Mouse (Mus musculus) layer of hippocampus, adult 8-10 months (tissue): ENCODE measurements around the gene Gmpr2. TPM values are rescaled to one million over a fixed set of nuclear protein-coding genes. Genes with fewer than 3 reads are reported as not detected.

Experiments used
- DNase-seq, 2 experiments: peaks; one replicate each; pipeline ENCODE4 v3.0.0; 2022; ENCODE audit warnings: low spot score in 2 of 2
- total RNA-seq, 4 experiments: library from RNA; stranded (reverse); gene quantifications; 2 replicates each; pipeline ENCODE4 v1.2.4; 2022

Gmpr2 gene
- 10 to 100 TPM; 25.2 to 31.1 (median 28.6) TPM for total RNA-seq

DNA sequence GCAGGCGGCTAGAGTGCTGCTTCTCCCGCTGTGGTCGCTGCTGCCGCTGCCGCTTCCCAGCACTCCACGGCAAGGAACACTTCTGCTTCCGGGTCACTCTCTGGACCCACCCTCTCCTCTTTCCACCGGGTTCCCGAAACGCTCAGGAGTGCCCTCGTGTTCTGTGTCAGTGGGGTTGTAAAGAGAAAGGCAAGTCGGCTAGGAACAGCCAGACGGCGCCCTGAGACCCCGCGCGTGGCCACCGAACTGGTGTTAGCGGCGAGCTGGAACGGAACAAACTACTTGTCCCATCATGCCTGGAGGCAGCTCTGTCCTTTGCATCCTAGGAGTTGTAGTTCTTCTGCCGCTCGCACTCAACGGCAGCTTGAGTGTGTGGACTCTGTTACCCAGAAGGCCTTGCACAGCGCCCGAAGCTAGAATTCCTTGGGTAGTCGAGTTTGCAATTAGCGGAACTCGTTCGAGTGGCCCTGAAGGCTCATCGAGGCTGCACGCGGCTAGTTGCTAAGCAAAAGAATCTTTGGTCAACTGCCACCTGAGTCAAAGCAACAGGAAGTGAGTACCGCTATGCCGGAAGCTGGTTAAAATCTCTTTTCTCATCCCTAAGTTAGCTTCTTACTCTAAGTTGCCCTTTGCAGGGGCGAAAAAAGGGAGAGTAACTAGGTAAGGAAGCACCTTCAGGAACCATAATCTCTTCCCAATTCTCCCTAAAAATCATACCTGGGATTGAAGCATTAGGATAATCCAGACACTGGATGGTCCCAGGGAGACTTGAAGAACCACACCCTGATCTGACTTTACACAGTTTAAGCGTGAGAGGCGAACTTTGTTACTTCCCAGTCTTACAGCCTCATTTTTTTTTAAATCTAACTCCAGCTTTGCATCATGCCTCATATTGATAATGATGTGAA lies at the start of gene Gmpr2, which contains the start of gene Nedd8:
Gene Gmpr2, plus strand, starts transcription at position 109 of the 908 bp plus-strand sequence.
Gene Nedd8, minus strand, starts transcription at position 292 of the 908 bp plus-strand sequence.
- peak; percentile 95 for DNase-seq

DNA sequence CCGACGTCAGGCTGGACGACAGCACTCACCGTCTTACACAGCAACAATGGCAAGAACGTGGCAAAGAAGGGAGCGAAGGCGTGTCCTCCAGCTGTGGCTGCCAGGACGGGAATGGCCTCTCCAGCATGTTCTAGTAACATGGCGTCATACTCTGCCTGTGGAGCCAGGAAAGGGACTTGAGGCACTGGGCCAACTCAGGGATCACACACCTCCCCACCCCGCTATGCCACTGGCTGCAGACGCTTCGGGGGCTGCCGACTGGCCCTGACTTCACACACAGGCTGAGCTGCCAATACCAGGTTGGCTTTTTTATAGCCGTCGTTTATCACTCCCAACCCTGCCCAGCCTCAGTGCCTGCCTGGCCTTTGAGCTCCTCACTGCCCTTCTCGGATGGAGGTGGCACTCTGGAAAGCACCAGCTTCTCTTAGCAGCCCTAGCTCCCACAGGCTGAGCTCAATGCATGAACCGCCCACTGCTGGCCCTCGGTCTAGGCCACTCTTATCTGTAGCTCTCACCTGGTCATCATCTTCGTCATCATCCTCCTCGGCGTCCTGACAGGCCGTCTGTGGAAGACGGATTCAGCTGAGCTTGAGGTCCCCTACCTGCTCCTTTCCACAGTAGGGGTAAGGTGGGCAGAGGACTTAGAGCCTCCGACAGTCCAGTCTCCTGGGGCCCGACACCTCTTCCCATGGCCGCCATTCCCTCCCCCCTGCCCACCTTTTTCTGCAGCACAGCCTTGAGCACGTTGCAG lies 43.5 kb upstream of the Gmpr2 start:
- no peak for DNase-seq

DNA sequence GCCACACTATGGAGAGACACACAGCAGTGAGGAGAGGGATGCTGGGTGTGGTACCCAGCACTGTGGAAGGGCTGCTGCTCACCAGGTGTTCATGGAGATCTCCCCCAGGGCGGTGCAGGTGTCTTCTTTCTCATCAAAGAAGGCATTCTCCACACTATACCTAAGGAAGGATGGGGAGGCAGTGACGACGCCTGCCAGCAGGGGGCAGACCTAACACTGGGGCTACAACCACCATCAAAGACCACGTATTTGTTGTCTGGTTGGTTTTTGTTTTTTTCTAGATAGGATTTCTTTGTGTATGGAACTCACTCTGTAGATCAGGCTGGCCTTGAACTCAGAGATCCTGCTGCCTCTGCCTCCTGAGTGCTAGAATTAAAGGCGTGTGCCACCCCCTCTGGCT lies 42.4 kb upstream of the Gmpr2 start:
- no peak for DNase-seq

DNA sequence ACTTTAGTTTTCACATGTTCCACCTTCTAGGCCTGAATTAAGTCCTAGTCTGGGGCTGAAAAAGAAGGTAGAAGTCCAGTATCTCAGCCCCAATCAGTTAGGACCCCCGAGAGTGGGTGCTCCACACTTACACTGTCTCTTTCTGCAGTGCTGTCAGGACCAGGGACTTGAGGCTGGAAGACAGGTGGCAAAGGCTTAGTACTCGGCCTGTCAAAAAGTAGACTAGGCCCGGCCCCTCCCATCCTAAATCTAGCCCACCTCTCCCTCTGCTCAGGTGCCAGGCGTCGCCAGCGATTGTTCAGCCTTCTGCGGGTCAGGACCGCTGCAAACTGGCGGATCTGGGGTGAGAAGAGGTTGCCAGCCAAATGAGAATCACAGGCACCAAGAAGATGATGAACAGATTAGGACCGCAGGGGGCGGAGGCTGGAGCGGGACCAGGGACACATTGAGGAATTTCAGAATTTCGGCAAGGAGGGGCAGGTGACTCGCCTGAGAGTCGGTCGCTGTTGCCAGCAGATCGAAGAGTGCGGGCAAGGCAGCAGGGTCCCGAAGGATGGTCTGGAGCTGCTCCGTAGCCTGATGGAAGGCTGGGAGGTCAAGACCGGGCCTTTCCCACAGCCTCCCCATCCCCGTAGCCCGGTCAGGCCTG lies 36.7 kb upstream of the Gmpr2 start:
- peak in 1 of 2 experiments; percentile 28 for DNase-seq

DNA sequence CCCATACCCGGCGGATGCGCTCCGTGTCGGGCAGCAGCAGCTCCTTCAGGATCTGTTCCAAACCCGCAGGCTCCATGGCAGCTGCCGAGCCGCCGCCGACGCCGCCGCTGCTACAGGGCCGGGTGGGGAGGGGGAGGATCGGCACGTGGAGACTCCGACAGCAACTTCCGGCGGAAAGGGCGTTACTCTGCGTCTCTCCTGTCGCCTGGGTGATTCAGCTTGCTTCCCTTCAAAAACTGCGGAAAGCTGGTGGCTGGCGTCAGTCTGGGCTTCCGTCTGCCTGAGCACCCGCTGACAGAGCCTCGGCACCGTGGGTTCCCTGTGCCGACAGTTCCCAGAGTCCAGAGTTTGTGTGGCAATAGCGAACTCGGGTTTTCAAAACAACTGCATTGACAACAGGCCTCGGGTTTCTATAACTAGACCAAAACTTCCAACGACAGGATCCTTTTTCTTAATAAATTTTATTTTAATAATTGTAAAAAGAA lies 36.2 kb upstream of the Gmpr2 start, which contains the start of gene Ipo4:
Gene Ipo4, minus strand, starts transcription at position 435 of the 485 bp plus-strand sequence.
- DNase-seq, result peak; percentile 87 to 88

DNA sequence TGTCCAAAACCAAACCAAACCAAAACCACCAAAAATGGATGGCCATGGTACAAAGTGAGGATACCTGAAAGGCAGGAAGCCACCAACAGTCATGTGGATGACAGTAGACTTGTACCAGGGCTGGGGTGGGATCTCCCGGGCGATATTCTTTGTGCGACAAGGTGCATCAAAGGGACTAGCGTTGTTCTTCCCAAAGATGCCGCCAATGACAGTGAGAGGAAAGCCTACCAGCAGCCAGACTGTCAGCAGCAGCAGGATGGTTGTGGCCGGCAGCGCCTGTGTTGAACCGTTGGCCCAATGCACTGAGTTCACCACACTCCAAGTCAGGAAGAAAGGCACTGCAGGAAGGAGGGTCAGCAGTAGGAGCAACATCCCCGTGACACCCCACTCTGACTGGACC lies 33.9 kb upstream of the Gmpr2 start, which contains the start of gene Gm49378:
Gene Gm49378, minus strand, starts transcription at position 101 of the 400 bp plus-strand sequence.
- DNase-seq, result no peak

DNA sequence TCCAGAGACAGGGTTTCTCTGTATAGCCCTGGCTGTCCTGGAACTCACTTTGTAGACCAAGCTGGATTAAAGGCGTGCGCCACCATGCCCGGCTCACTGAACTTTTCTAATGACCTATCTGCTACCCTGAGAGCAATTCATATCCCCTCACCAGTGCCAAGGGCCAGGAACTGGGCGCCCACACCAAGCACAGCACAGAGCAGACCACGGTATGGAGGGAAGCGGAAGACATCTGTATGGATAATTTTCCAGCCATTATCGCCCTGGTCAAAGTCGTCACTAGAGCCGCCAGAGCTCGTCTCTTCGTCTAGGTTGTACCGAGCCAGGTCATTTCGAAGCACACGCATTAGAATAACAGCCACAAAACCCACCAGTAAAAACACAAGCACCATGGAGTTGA lies 30.9 kb upstream of the Gmpr2 start:
- no peak for DNase-seq

DNA sequence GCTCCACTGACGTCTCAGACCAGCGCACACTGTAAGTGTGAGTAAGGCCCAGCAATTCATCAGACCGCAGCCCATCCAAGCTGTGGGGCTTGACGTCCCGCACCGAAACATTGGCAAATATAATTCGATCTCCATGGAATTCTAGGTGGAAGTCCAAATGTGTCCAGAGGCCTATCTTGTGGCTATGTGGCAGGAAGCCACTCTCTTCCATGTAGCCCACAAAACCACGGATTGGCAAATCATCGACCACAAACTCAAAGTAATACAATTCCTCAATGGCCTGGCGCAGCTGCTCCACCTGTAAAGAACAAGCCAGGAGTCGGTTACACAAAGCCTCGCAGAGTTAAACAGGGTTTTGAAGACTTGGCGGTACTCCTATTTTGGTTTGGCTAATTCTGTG lies 30.4 kb upstream of the Gmpr2 start:
- DNase-seq, result no peak

DNA sequence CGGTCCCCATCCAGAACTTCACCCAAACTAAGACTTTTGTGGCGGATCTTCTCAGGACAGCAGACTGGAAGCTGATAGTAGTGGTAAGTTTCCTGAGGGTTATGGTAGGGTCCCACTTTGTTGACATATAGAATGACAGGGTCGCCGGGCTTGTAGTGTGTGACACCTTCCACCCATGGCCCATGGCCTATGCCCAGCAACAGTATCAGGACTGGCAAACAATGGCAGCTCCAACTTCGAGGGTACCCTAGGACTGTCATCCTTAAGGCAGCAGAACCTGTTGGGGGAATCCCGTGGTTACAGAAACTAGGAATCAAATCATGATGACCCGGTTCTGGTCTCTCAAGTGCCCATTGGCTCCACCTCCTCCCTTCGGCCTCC lies 29.1 kb upstream of the Gmpr2 start:
- DNase-seq, result no peak

DNA sequence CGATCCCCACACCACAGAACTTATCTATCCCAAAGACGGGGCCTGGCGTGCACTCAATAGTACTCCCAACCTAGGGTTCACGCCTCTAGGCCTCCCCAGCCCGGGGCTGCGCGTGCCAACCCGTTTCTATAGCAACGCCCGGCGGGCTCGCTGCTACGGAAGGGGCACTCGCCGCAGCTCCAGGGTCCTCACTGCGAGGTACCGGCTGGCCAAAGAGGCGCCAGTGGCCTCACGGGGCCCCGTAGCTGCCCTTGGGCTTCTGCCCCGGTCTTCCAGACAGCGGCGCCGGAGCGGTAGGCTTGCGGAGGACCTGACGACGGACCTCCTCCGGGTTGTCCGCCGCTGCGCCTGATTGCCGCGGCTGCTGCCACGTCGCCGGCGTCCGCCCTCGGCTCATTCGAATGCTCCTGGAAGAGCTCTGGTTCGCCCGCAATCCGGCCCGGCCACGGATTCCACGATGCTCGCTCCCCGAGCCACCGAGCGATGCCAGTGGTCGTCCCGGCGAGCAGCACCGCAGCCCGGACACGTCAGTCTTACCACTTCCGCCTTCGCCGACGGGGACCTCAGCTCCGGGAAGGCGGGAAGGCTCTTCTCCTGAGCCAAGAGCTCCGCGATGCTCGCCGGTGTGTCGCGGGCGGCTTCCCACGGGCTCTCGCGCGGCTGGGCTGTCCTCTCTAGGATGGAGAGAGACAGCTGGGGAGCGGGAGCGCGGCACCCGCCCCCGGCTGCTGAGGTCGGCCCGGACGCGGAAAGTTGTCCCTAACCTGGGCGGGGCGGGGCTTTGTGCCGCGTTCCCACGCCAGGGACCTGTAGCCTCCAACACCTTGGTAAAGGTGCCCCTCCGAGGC lies 28.5 kb upstream of the Gmpr2 start, which contains the start of gene Tm9sf1:
Gene Tm9sf1, minus strand, starts transcription at position 747 of the 848 bp plus-strand sequence.
- peak; percentile 81 to 87 for DNase-seq

DNA sequence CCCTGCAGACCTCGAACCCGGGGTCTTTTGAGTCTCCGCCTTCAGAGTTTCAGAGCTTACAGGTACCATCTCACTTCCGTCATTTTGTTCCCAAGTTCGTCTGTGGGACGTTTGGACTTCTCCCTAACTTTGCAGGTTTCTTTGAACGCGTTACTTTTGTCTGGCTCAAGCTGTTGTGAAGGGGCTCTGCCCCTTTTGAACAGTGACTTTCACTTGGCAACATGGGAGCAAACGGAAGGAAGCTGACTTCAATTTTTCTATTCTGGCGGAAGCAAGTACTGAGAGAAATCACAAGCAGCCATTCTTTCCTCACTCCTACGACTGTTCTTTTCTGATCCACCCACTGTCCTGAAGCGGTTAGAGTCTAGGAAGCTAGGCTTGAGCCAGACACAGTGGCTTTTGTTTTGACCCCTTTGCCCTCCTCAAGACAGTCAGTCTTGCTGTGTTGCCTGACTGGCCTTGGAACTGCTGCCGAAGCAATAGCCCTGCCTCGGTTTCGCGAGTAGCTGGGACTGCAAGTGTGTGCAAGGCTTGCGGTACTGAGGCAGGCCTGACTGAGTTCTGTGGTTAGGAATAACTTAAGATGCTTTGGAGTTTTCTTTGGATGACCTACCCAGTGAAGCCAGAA lies 27.4 kb upstream of the Gmpr2 start:
- no peak for DNase-seq

DNA sequence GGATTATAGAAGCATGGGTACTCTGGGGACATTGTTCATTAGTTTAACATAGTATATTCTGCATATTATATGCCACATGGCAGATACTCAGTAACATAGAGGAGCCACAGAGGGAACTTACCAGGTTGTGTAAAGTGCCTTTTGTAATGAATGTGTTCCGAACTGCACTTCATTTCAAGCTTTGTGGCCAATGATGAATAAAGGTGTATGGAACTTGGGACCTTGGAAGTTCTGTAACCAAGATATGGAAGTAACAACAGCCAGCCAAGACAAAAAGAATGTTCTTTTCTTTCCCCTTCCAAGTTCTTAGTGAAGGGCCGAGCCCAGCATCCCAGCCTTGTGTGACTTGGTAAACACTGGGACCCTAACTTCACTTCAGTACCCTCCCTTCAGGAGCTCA lies 21.9 kb upstream of the Gmpr2 start, which contains the start of gene Tssk4:
Gene Tssk4, plus strand, starts transcription at position 301 of the 400 bp plus-strand sequence.
- DNase-seq, result no peak

DNA sequence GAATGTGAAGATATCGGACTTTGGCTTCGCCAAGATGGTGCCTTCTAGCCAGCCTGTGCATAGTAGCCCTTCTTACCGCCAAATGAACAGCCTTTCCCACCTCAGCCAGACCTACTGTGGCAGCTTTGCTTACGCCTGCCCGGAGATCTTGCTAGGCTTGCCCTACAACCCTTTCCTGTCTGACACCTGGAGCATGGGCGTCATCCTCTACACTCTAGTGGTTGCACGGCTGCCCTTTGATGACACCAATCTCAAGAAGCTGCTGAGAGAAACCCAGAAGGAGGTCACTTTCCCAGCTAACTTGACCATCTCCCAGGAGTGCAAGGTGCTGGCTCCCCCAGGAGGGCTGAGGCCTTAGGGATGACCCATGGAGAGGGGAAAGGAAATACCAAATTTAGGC lies 20.2 kb upstream of the Gmpr2 start:
- no peak for DNase-seq

DNA sequence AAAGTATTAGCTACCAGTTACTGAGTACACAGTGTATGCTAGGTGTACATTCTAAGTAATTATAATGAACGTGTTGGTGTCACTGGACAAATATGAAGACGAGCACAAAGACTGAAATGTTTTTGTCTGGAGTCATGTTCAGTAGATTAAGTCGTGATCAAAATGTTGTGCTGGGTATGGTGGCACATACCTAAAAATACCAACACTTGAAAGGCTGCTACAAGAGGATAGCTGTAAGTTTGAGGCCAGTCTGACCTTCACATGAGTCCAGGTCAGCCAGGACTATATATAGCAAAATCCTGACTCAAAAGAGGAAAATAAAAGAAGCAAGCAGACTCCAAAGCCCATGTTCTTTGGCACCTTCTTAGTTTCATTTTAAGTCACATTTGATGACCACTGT lies 14.8 kb upstream of the Gmpr2 start:
- DNase-seq, result no peak

DNA sequence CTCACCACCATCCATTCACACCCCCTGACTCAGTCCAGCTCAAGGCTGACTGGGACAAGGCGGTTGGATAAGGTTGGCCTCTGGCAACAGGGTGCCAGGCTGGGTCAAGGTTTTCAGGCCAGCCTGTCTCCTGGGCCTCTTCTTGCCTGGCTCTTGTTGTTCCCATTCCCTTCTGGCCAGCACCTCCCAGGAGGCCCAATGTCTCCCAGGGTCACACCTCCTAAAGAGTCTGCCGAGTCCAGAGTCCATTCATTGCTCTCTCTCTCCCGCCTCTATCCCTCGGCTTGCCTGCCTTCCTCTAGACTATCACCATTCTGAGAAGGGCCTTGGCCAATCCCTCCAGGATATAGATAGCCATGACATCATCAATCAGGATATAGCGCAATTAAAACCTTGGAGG lies 13.7 kb upstream of the Gmpr2 start:
- DNase-seq, result no peak

DNA sequence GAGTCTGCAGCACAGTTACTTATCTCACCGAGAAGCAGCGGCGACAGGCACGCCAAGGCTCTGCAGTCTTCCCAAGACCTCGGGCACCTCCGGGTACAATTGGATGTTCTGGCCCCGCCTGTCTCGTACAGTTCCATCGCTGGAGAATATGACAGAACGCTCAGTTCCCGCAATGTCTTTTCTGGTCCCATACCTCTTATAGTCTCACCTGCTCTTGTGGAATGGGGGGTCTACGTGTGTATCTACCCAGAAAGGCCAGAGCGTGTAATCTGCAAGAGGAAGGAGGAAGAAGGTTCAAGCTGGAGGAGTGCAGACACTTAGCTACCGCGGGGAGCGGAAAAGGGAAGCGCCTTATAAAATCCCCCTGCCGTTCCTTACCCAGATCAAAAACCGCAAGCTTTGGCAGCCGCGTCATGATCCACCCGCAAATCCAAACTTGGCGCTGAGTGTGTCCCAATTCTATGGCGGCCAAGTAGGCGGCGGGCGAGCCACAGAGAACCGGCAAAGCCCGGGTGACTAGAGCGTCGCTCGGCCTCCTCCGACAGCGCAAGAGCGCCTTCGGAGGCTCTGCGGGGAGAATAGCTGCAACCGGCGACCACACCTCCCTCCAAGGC lies 11.7 kb upstream of the Gmpr2 start, which contains the start of gene Mdp1:
Gene Mdp1, minus strand, starts transcription at position 549 of the 614 bp plus-strand sequence.
- DNase-seq, result peak; percentile 73 to 80

DNA sequence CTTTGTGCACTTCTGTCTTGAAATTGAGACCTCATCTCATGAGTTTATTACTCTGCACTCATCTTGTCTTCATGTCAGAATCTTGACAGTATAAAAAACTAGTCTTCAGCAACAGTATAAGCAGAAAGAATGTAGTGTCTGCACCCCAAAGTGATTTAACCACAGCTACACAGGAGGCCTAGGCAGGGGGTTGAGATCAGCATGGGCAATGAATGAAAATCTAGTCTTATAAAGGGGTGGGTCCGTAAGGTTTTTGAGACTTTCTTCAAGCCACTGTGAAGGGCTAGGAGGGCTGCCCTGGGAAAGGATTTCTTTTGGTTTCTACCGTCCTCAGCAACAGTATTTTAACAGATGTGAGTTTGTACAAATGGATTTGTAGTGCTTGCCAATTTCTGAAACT lies 11.1 kb upstream of the Gmpr2 start:
- DNase-seq, result no peak

DNA sequence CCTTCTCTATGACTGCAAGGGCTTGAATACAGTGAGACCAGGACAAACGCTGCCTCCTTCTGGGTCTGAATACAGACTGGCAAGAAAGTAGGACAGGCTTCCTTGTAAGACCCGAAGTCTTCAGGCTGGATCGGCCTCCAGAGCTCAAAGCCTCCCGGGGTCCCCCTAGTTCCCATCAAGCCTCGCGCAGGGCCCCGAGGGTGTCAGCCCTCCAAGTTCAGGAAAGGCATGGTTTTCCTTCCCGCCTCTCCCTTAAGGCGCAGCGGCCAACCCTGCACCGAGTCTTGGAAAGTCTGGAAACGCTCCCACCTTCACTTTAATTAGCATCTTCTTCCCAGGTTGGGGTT lies 282 bp upstream of the Gmpr2 start:
- DNase-seq, result no peak

DNA sequence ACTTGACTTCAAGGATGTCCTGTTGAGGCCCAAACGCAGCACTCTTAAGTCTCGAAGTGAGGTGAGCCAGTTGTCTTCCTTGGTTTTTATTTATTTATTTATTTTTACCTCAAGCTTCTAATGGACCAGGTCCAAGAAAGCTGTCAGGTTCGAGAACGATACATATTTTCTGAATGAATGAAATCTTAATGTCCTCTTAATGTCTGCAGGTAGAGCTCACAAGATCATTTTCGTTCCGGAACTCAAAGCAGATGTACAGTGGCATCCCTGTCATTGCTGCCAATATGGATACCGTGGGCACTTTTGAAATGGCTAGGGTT lies 960 bp downstream of the Gmpr2 start:
- DNase-seq, result no peak

DNA sequence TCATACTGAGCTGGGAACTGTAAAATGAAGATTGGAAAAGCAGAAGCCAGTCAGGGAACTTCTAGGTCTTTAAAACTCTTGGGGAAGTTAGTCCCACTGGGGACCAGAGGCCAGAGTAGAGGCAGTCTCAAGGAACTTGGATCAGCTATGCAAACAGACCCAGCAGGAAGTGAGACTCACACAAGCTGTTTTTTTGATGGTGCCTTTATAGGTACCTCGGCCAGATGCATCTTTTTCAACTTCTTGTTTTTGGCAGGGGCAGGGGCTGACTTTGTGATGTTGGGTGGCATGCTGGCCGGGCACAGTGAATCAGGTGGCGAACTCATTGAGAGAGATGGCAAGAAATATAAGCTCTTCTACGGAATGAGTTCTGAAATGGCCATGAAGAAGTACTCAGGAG lies 5.9 kb downstream of the Gmpr2 start:
- no peak for DNase-seq
